Mouse (Mus musculus) left cerebral cortex, adult 11 months (tissue): ENCODE data around the gene Tnrc18.

Experiments
- DNase-seq: peaks from one replicate; pipeline ENCODE4 v3.0.0; 2022; ENCODE audit warnings: low spot score

The Tnrc18 gene

GRCm38 (mm10) chr5:142807661-142808060 lies 9.8 kb downstream of the Tnrc18 start:
- DNase-seq, result no peak

- DNase-seq, result no peak
These were observed 13.7 kb downstream of the Tnrc18 start for GRCm38 (mm10) chr5:142803746-142804145.

GRCm38 (mm10) chr5:142802884-142803283 lies 14.6 kb downstream of the Tnrc18 start:
- DNase-seq, result no peak

- DNase-seq, result no peak
These were observed 15.5 kb downstream of the Tnrc18 start for GRCm38 (mm10) chr5:142801977-142802376.

- DNase-seq, result no peak
These were observed 16.8 kb downstream of the Tnrc18 start for GRCm38 (mm10) chr5:142800656-142801055.

DNA sequence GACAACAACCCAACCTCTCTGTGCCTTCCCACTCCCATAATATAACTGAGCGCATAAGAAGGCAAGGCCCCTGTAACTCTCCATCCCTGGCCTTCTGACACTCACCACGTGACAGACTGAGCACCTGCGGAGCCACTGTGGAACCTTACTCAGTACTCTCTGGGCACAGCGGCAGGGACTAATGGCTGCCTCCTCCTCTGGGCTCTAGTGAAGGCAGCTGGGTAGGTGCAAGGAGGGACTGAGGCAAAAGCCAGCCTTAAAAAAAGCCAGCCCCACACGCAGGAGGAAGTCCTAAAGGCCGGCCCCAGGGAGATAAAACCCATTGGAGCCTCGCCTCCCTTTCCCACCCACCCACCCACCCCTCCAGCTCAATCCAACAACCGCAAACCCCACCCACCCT lies 17.3 kb downstream of the Tnrc18 start:
- no peak for DNase-seq

DNA sequence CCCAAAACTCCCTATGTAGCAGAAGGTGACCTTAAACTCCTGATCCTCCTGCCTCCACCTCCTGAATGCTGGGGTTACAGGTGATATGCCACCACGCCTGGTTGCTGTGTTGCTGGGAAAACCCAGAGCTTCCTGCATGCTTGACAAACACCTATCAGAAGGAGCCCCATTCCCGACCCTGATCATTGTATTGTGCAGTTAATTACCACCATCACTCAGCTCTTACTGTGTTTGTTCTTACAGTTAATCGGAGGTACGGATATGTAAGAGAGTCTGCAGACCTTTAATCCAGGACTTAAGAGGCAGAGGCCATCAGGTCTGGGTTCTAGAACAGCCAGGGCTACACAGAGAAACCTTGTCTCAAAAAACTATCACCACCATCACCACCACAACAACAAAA lies 18.2 kb downstream of the Tnrc18 start:
- no peak for DNase-seq

DNA sequence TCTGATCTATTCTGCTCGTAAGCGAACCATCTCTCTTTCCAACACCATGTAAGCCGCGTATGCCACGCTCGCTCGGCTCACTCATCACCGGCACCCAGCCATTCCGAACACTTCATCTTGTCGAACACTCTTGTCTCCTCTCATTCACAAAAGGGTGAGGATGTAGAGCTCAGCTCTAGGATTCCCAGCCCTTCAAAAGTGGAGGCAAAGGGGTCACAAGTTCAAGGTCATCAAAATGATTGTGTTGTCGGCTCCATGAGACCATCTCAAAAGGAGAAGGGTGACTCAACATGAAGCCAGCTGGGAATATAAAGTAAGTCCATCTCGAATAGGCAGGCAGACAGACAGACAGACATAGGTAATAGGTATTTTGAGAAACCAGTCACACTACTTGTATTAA lies 19.3 kb downstream of the Tnrc18 start:
- no peak for DNase-seq

DNA sequence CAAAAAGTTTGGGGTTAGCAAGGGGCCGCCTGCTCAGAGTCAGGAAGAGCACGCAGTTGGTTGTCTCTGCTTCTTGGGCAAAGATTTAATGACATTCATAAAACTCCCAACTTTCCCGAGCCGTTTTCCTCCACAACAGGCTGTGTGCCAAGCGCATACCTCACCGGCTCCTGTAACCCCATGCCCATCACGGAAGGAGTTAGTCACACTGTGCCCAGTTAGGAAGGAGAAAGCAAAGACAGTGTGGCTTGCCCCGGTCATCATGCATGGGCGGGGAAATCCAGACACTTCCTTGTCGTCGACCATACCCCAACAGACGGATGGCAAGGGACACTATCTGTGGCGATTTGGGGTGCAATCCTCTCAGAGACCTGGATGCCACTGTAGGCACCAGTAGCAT lies 19.8 kb downstream of the Tnrc18 start:
- DNase-seq, result no peak

- no peak for DNase-seq
These were observed 20.5 kb downstream of the Tnrc18 start for GRCm38 (mm10) chr5:142796921-142797320.

DNA sequence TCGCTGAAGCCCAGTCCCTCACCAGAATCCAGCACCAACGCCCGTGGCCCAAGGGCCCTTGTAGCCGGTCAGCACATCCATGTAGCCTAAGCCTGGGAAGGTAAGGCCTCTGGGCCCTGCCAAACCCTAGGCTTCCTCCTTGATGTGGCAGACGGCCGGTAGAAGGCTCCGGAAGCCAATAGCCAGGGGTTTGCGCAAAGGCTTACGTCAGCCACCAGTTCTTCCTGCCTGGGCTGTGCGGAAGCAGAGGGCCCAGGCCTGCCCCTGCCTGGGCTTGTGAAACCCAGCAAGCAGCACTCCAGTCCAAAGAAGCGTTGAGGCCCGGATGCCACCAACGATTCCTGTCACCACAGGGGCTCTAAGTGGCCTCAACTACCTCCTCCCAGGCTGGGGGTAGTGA lies 22.9 kb downstream of the Tnrc18 start:
- DNase-seq, result no peak

DNA sequence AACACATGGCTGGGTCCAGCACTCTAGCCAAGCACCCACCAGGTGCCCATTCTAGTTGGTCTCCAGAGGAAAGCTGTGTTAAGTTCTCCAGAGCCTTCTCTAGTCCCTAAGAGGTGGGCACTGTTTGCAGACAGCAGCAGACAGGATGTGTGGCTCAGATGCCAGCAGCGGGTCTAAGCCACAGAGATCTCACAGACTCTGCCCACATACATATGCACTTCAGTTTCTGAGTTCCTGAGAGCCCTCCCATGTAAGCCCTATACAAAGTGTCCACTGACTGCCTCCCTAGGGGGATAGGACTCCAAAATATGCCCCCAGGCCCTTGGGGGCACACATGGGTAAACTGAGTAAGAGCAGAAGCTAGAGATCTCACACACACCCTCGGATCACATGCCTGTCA lies 23.3 kb downstream of the Tnrc18 start:
- no peak for DNase-seq

DNA sequence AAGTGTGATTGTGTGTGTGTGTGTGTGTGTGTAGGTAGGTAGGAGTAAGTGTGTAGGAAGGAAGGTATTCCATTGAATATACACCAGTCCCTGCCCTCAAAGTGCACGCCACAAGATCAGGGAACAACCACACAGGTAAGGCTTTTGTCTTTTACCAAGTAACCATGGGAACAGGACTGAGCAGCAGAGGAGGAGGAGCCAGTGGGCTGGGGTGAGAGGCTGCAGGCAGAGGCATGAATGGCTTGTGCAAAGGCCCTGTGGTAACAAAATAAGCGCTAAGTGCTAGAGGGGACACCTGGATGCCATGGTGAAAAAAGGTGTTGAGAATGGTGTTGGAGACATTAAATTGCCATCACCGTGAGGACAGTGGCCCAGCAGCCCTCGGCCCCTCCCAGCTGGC lies 24.9 kb downstream of the Tnrc18 start:
- no peak for DNase-seq

- DNase-seq, result no peak
These were observed 29.2 kb downstream of the Tnrc18 start for GRCm38 (mm10) chr5:142788279-142788678.

- no peak for DNase-seq
These were observed 30.1 kb downstream of the Tnrc18 start for GRCm38 (mm10) chr5:142787304-142787905.

DNA sequence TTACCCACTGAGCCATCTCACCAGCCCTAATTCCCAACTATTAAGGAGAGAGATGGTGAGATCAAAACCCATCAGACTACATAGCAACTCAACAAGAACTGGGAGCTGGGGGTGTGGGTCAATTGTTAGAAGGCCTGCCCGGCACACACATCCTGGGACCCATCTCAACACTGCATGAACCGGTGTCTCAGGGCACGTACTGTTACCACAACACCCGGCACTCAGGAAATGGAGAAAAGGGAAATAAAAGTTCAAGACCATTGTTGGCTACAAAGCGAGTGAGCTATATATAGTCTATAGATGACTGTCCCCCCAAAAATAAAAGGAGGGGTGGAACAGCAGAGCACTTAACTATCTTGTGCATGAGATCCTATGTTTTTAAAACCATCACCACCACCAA lies 30.8 kb downstream of the Tnrc18 start:
- no peak for DNase-seq

GRCm38 (mm10) chr5:142786215-142786614 lies 31.2 kb downstream of the Tnrc18 start:
- no peak for DNase-seq

GRCm38 (mm10) chr5:142783142-142783540 lies 34.3 kb downstream of the Tnrc18 start:
- no peak for DNase-seq

DNA sequence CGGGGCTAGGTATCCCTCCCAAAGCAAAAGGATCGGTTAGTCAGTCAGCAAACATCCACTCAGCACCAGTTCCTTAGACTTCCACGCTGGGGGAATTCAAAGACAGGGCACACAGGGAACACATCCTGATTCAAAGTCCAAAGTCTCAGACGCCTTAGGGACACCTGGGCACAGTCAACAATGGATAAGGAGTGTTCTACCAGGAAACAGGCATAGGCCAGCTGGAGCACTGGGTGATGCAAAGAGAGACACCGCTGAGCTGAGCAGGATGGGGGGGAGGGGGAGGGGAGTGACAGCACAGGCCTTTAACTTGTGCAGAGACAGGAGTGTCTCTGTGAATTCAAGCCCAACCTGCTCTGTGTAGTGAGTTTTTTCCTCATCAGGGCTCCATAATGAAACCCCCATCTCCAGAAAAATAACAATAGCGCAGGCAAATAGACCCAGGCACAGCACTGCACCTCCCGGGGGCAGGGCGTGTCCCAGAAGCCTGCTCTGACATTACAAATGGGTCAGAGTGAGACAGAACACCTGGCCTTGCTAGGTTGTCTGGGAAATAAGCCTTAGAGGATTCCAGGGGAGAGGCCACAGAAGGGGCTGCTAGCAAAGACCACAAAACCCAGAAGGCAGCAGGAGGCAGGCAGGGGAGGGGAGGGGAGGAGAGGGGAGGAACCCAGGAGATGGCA lies 34.9 kb downstream of the Tnrc18 start:
- DNase-seq, result no peak

GRCm38 (mm10) chr5:142780579-142780978 lies 36.9 kb downstream of the Tnrc18 start:
- DNase-seq, result no peak

DNA sequence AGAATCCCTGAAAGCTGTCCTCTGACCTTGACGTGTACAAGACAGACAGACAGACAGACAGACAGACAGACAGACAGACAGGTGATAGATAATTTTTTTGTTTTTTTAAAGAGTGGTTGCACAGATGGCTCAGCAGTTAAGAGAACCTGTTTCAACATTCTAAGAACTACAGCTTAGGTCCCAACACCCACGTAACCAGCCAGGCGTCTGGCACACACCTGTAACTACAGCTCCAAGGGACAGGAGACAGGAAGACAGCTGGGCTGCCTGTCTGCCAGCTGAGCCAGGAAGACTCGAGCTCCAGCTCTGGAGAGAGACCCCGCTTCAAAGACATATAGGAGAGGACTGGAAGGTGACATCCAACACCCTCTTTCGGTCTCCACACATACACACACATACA lies 38.6 kb downstream of the Tnrc18 start:
- DNase-seq, result no peak

DNA sequence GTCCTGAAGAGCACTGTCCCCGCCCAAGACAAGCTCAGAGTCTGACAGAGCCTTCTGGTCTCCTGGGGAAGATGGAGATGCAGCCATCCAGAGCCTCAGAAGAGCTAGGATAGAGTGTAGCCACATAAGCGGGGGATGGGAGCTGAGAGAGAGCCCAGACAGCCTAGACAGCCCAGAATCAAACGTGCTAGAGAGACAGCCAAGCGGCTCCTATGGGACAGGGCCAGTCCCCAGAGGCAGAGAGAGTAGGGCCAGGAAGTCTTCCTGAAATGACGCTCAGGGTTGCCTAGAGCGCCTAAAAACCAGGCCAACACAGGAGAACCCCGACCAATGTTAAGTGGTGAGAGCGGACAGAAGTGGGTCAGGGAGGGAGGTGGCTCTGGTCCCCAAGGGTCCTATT lies 39.3 kb downstream of the Tnrc18 start:
- no peak for DNase-seq

GRCm38 (mm10) chr5:142776080-142776479 lies 41.4 kb downstream of the Tnrc18 start:
- no peak for DNase-seq

DNA sequence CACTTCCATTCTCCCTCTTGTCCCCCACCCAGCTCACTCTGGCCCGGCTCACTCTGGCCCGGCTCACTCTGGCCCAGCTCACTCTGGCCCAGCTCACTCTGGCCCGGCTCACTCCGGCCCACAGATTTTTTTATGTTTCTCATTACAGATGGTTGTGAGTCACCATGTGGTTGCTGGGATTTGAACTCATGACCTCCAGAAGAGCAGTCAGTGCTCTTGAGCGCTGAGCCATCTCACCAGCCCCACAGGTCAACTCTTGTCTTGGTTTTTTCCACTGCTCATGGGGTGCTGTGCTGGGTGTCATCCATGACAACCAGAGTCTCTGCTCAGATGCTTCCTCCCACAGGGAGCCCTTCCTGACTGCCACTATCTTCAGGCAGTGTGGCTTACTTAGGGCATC lies 42.7 kb downstream of the Tnrc18 start:
- no peak for DNase-seq
